Mouse (Mus musculus) forebrain, postnatal 0 days (tissue): ENCODE data around the gene Gemin4. TPM values are rescaled to one million over a fixed set of nuclear protein-coding genes. Genes with fewer than 3 reads are reported as not detected.

Experiments
- ATAC-seq: fragments of 200-750 bp; cut with Nextera tagmentation; 2 replicates; pipeline ENCODE4 v1.8.0; 2017; ENCODE audit warnings: mild to moderate bottlenecking, moderate library complexity
- DNase-seq: peaks from one replicate; pipeline ENCODE4 v3.0.0-alpha.2; 2015
- H3K27ac ChIP-seq: fragments of 300-500 bp; sonication (generic); 2 replicates; pipeline ENCODE4 v1.5.1; 2014; ENCODE audit warnings: low read depth, mild to moderate bottlenecking, antibody characterized with exemption, low read length, moderate library complexity, mixed read lengths
- H3K27me3 ChIP-seq: fragments of 300-500 bp; sonication (generic); 2 replicates; pipeline ENCODE4 v1.6.1; 2014; ENCODE audit warnings: mild to moderate bottlenecking, low read length, mixed read lengths; ENCODE audit not compliant: insufficient read depth
- H3K36me3 ChIP-seq: fragments of 300-500 bp; sonication (generic); 2 replicates; pipeline ENCODE4 v1.6.1; 2014; ENCODE audit warnings: mild to moderate bottlenecking, moderate library complexity; ENCODE audit not compliant: insufficient read depth
- H3K4me1 ChIP-seq: fragments of 300-500 bp; sonication (generic); 2 replicates; pipeline ENCODE4 v1.6.1; 2014; ENCODE audit warnings: antibody characterized with exemption; ENCODE audit not compliant: insufficient read depth
- H3K4me2 ChIP-seq: fragments of 300-500 bp; sonication (generic); 2 replicates; pipeline ENCODE4 v1.6.1; 2014; ENCODE audit warnings: low read depth, mild to moderate bottlenecking, moderate library complexity
- H3K4me3 ChIP-seq: fragments of 300-500 bp; sonication (generic); 2 replicates; pipeline ENCODE4 v1.5.1; 2014; ENCODE audit warnings: low read depth, low read length, mixed read lengths
- H3K9ac ChIP-seq: fragments of 300-500 bp; sonication (generic); 2 replicates; pipeline ENCODE4 v1.6.1; 2014; ENCODE audit warnings: mild to moderate bottlenecking
- H3K9me3 ChIP-seq: fragments of 300-500 bp; sonication (generic); 2 replicates; pipeline ENCODE4 v1.6.1; 2016; ENCODE audit warnings: low read length
- CTCF ChIP-seq: sonication (generic); IDR thresholded peaks from 2 replicates; pipeline ENCODE4 v1.5.1; 2016; ENCODE audit warnings: antibody characterized with exemption, control low read depth, low read depth
- WGBS: fragments of 180-500 bp; shearing (Covaris S2); extraction: QIAGEN DNeasy Blood & Tissue Kit; methylation state at CpG from one replicate; pipeline ENCODE4 v1.1.7; 2014; 5-methylcytosine and 5-hydroxymethylcytosine counted together
- polyA plus RNA-seq: library from polyadenylated mRNA; unstranded; fragments of >200 nt; fragmentation: Nextera tagmentation; extraction: Ambion mirVana; gene quantifications from 2 replicates; pipeline ENCODE4 v1.2.1, GENCODE M21; 2015
- total RNA-seq: library from RNA; depleted of rRNA; stranded (reverse); fragments of >200 nt; gene quantifications from 2 replicates; pipeline ENCODE4 v1.2.3, GENCODE M21; 2014; rRNA removed

The Gemin4 gene
- total and polyA plus RNA-seq, 2 experiments from 2014 or later, result 8.7 to 12.2 TPM

- Histone ChIP-seq H3K27me3 (no peaks in the 10 kb centered on the region), H3K27ac (peak within 1 kb of the TSS; percentile 80), H3K4me3 (peak within 1 kb of the TSS; percentile 81), H3K4me1 (no peaks in the 10 kb centered on the region), H3K36me3 (peaks cover 10% of the 10 kb centered on the region; the same call in 1 of the 2 replicates), H3K4me2 (peak within 1 kb of the TSS; percentile 88), H3K9ac (peak within 1 kb of the TSS; percentile 80), H3K9me3 (no peaks in the 10 kb centered on the region)
- peak; percentile 86 for DNase-seq
- ATAC-seq, result peak; percentile 96
- under 1% methylated on average over 37 of the region's 37 CpGs for WGBS
- no peak for TF ChIP-seq CTCF
Observed at GRCm38 (mm10) chr11:76179495-76180145, 37.8 kb downstream of the Gemin4 start, which contains the start of the genes Vps53 and Fam57a. Gene Vps53 (minus strand): TSS chr11:76179647. Gene Fam57a (plus strand): TSS chr11:76179671.

- peak; percentile 77 for ATAC-seq
- peak; percentile 64 for DNase-seq
- H3K9ac ChIP-seq, result peak overlapping the region; percentile 80
- peak overlapping the region; percentile 81 for H3K4me3 ChIP-seq
- TF ChIP-seq CTCF, result no peak
- H3K27me3 ChIP-seq, result no peaks in the 10 kb centered on the region
- WGBS, result 1% methylated on average over 28 of the region's 28 CpGs
- H3K27ac ChIP-seq, result peak overlapping the region; percentile 80
- H3K4me2 ChIP-seq, result peak overlapping the region; percentile 88
- H3K9me3 ChIP-seq, result no peaks in the 10 kb centered on the region
- no peaks in the 10 kb centered on the region for H3K4me1 ChIP-seq
- H3K36me3 ChIP-seq, result peaks cover 10% of the 10 kb centered on the region; the same call in 1 of the 2 replicates
Observed at GRCm38 (mm10) chr11:76178726-76179494, 38.6 kb downstream of the Gemin4 start.

GRCm38 (mm10) chr11:76170207-76170606 lies 47.3 kb downstream of the Gemin4 start:
- H3K27ac ChIP-seq, result no peak overlapping the region
- H3K4me1 ChIP-seq, result no peaks in the 10 kb centered on the region
- H3K9me3 ChIP-seq, result no peaks in the 10 kb centered on the region
- ATAC-seq (no peak), DNase-seq (no peak)
- TF ChIP-seq CTCF, result no peak
- H3K36me3 ChIP-seq, result peaks cover 22% of the 10 kb centered on the region
- no peaks in the 10 kb centered on the region for H3K27me3 ChIP-seq
- H3K4me2 ChIP-seq, result no peak overlapping the region
- H3K4me3 ChIP-seq, result no peak overlapping the region
- H3K9ac ChIP-seq, result no peak overlapping the region
- WGBS, result 53% methylated on average over 5 of the region's 5 CpGs

GRCm38 (mm10) chr11:76168976-76169375 lies 48.5 kb downstream of the Gemin4 start:
- Histone ChIP-seq H3K27ac (no peak overlapping the region), H3K9me3 (no peaks in the 10 kb centered on the region), H3K4me2 (no peak overlapping the region), H3K36me3 (peaks cover 22% of the 10 kb centered on the region), H3K4me3 (no peak overlapping the region), H3K4me1 (no peaks in the 10 kb centered on the region), H3K9ac (no peak overlapping the region), H3K27me3 (no peaks in the 10 kb centered on the region)
- ATAC-seq (no peak), DNase-seq (no peak)
- TF ChIP-seq CTCF, result no peak
- 59% methylated on average over 3 of the region's 3 CpGs for WGBS

- ATAC-seq, result no peak
- Histone ChIP-seq H3K9me3 (no peaks in the 10 kb centered on the region), H3K9ac (no peak overlapping the region), H3K4me3 (no peak overlapping the region), H3K4me2 (no peak overlapping the region), H3K36me3 (peaks cover 20% of the 10 kb centered on the region), H3K4me1 (no peaks in the 10 kb centered on the region), H3K27ac (no peak overlapping the region), H3K27me3 (no peaks in the 10 kb centered on the region)
- DNase-seq, result peak; percentile 86
- 34% methylated on average over 5 of the region's 5 CpGs for WGBS
- TF ChIP-seq CTCF, result peak; percentile 83
Observed at GRCm38 (mm10) chr11:76167079-76167765, 50.2 kb downstream of the Gemin4 start.

GRCm38 (mm10) chr11:76166657-76167056 lies 50.8 kb downstream of the Gemin4 start:
- TF ChIP-seq CTCF, result no peak
- H3K4me3 ChIP-seq, result no peak overlapping the region
- no peaks in the 10 kb centered on the region for H3K27me3 ChIP-seq
- ATAC-seq (no peak), DNase-seq (no peak)
- H3K27ac ChIP-seq, result no peak overlapping the region
- H3K4me1 ChIP-seq, result no peaks in the 10 kb centered on the region
- H3K4me2 ChIP-seq, result no peak overlapping the region
- no peaks in the 10 kb centered on the region for H3K9me3 ChIP-seq
- WGBS, result 95% methylated on average over 4 of the region's 4 CpGs
- H3K9ac ChIP-seq, result no peak overlapping the region
- H3K36me3 ChIP-seq, result peaks cover 18% of the 10 kb centered on the region

Other genes with a start within 250 kb of the Gemin4 start
- 5.0 and 10.0 TPM in 2 replicates for gene 1700016K19Rik, start 217.8 kb downstream of the Gemin4 start, total RNA-seq
- gene 1700016K19Rik, start 217.8 kb downstream of the Gemin4 start, polyA plus RNA-seq, result 7.7 and 8.0 TPM in 2 replicates
- 11.6 and 12.7 TPM in 2 replicates for gene Rflnb, start 189.9 kb downstream of the Gemin4 start, total RNA-seq
- gene Rflnb, start 189.9 kb downstream of the Gemin4 start, polyA plus RNA-seq, result 9.1 and 14.0 TPM in 2 replicates
- 49.4 and 56.6 TPM in 2 replicates for gene Vps53, start 38.0 kb downstream of the Gemin4 start, total RNA-seq
- gene Vps53, start 38.0 kb downstream of the Gemin4 start, polyA plus RNA-seq, result 59.1 and 63.2 TPM in 2 replicates
- gene Fam57a, start 38.0 kb downstream of the Gemin4 start, total RNA-seq, result 25.1 TPM in 2 replicates
- gene Fam57a, start 38.0 kb downstream of the Gemin4 start, polyA plus RNA-seq, result 14.3 and 17.4 TPM in 2 replicates
- gene Dbil5, start 56 bp downstream of the Gemin4 start, total RNA-seq, result 0.43 TPM in 1 of 2 replicates, not detected in the other
- 0.89 and 1.2 TPM in 2 replicates for gene Dbil5, start 56 bp downstream of the Gemin4 start, polyA plus RNA-seq
- gene Mrm3, start 26.1 kb upstream of the Gemin4 start, total RNA-seq, result 15.1 and 18.2 TPM in 2 replicates
- gene Mrm3, start 26.1 kb upstream of the Gemin4 start, polyA plus RNA-seq, result 20.8 and 22.2 TPM in 2 replicates
- gene Glod4, start 26.1 kb upstream of the Gemin4 start, total RNA-seq, result 79.7 and 90.6 TPM in 2 replicates
- gene Glod4, start 26.1 kb upstream of the Gemin4 start, polyA plus RNA-seq, result 110 and 126 TPM in 2 replicates
- gene Nxn, start 181.5 kb upstream of the Gemin4 start, total RNA-seq, result 19.0 and 22.1 TPM in 2 replicates
- 10.7 and 12.7 TPM in 2 replicates for gene Nxn, start 181.5 kb upstream of the Gemin4 start, polyA plus RNA-seq
- gene Timm22, start 189.3 kb upstream of the Gemin4 start, total RNA-seq, result 48.6 and 56.6 TPM in 2 replicates
- 93.2 and 98.2 TPM in 2 replicates for gene Timm22, start 189.3 kb upstream of the Gemin4 start, polyA plus RNA-seq